Mouse (Mus musculus): Measurements from ENCODE around the gene Fam221a. TPM values are rescaled to one million over a fixed set of nuclear protein-coding genes. Genes with fewer than 3 reads are reported as not detected.

Fam221a gene
- polyA plus RNA-seq (2014; fragmentation: Nextera tagmentation; extraction: Ambion mirVana), result 3.6 and 7.3 TPM in 2 replicates

DNA sequence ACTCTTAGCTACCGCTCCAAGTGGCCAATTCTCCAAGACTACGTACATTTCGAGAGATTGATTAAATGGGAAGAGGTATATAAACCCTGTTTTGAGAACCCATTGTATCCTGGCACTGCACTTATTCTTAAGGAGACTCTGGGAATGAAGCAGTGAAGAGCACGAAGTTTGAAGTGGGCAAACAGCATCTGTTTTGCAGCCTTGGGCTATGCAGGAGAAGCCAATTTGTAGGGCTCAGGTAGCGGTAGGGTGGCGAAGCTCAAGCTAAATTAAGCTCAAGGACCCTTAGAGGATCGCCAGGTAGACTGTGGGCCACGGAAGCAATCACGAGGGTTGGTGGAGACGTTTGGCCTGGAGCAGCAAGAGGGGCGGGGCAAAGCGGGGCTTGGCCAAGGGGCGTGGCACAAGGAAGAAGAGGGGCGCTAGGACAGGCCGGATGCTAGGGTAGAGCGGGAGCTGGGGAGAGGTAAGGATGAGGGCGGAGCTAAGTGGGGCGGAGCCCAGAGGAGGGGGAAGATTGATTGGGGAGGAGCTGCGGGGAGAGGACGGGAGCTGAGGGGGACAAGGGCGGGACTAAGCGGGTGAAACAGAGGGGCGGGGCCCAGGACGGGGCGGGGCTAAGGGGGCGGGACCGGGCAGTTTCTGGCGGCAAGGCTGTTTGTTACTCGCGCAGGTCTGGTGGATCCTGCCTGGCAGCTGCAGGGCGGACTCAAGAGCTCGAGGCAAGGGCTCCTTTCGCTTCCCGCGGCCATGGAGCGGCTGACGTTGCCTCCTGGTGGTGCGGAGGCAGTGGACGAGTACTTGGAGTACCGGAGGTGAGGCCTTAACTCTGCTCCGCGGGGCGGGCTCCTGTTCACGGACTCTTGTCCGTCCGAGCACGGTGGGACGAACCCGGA, at the start of gene Fam221a:
Gene Fam221a (plus strand): TSS at position 581 of the 896 bp plus-strand sequence.
- ATAC-seq (ENCODE audit: low read depth), result peak; percentile 97
- Histone ChIP-seq H3K27ac (ENCODE audit: low read depth, low read length) (no peak within 1 kb of the TSS), H3K4me3 (ENCODE audit: low read depth, low read length) (peak within 1 kb of the TSS; percentile 49), H3K36me3 (ENCODE audit: control insufficient read depth, insufficient read depth, low read length) (no peaks in the 10 kb centered on the region), H3K9ac (replicated peaks; ENCODE audit: low read depth, low read length) (peak within 1 kb of the TSS; percentile 62), H3K27me3 (ENCODE audit: control insufficient read depth, insufficient read depth, low read length) (no peaks in the 10 kb centered on the region), H3K9me3 (ENCODE audit: control insufficient read depth, low read length) (no peaks in the 10 kb centered on the region), H3K4me2 (ENCODE audit: low read depth, low read length) (peak within 1 kb of the TSS; percentile 85), H3K4me1 (ENCODE audit: control insufficient read depth, insufficient read depth, low read length) (peaks cover 5% of the 10 kb centered on the region; the same call in 1 of the 2 replicates)
- WGBS, result 3% methylated on average over 42 of the region's 49 CpGs

DNA sequence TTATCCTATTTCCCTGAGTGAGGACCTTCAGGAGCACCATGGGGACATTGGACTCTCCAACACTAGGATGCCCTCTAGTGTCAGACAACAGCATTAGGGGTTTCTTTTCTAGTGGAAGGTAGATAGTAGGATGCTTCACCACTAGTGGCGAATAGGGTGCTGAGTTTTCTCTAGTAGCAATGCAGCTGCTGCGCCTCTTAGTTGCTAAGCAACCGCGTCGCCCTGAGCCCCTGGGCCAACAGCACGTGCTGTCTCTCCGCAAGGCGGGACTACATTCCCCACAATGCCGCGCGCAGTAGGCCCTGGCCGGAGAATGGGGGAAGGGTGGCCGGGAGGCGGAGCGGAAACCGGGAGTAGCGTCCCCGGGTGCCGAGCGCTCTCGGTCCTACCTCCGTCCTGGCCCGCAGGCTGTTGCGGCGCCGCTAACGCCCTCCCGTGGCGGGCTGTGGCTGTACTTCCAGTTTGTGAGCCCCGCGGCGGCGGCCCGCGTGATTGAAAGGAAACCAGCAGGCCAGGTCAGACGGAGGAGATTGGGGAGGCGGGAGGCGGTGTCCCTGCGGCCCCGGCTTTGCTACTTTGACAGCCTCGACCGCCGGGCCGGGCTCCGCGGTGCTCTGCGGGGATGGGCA, 48.5 kb upstream of the Fam221a start, which contains the start of gene Ccdc126:
Gene Ccdc126 (plus strand): TSS at position 309 of the 629 bp plus-strand sequence.
- H3K4me1 ChIP-seq (ENCODE audit: control insufficient read depth, insufficient read depth, low read length), result 0 out of 2 replicates have a peak, but pooled peaks cover 3% of the 10 kb centered on the region
- H3K4me2 ChIP-seq (ENCODE audit: low read depth, low read length), result peak within 1 kb of the TSS; percentile 66
- under 1% methylated on average over 47 of the region's 47 CpGs for WGBS
- ATAC-seq (ENCODE audit: low read depth), result peak; percentile 100
- no peaks in the 10 kb centered on the region for H3K36me3 ChIP-seq (ENCODE audit: control insufficient read depth, insufficient read depth, low read length)
- H3K9ac ChIP-seq (replicated peaks; ENCODE audit: low read depth, low read length), result peak within 1 kb of the TSS; percentile 73
- H3K4me3 ChIP-seq (ENCODE audit: low read depth, low read length), result peak within 1 kb of the TSS; percentile 61
- peak within 1 kb of the TSS; percentile 87 for H3K27ac ChIP-seq (ENCODE audit: low read depth, low read length)
- no peaks in the 10 kb centered on the region for H3K27me3 ChIP-seq (ENCODE audit: control insufficient read depth, insufficient read depth, low read length)
- H3K9me3 ChIP-seq (ENCODE audit: control insufficient read depth, low read length), result no peaks in the 10 kb centered on the region

DNA sequence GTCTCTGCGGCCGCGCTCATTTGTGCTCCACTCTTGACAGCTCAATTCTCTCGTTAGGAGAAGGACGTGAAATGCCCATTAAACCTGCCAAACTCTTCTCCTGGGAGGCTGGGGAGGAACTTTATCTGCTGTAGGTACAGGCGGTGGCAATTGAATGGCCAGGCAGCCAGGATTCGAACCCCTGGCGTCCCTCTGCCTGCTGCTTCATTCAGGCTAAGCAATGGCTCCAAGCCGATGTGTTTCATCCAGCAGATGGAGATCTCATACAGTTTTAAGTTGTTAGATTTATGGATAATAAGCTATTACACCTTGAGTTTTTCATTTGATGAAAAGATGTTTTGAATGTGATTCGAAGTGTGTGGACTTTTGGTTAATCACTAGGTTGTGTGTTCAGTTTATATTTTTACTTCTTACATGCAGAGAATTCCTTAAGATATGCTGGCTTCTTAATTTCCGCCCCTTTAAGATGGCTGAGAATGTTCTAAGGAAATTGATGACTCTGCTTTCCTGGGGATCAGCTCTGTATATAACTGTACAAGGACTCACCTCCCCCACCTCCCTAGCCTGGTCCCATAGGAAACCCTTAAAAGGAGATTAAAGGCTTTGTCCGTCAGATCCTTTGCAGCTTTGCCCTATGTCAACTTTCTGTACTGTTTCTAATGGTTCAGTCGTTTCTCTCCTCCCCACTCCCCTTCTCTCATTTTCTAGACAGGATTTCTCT, 47.8 kb upstream of the Fam221a start:
- WGBS, result 13% methylated on average over 13 of the region's 13 CpGs
- no peaks in the 10 kb centered on the region for H3K27me3 ChIP-seq (ENCODE audit: control insufficient read depth, insufficient read depth, low read length)
- peak overlapping the region; percentile 61 for H3K4me3 ChIP-seq (ENCODE audit: low read depth, low read length)
- H3K36me3 ChIP-seq (ENCODE audit: control insufficient read depth, insufficient read depth, low read length), result no peaks in the 10 kb centered on the region
- ATAC-seq (ENCODE audit: low read depth), result peak; percentile 29; the same call in 1 of the 2 replicates
- peak overlapping the region; percentile 66 for H3K4me2 ChIP-seq (ENCODE audit: low read depth, low read length)
- 0 out of 2 replicates have a peak, but pooled peaks cover 3% of the 10 kb centered on the region for H3K4me1 ChIP-seq (ENCODE audit: control insufficient read depth, insufficient read depth, low read length)
- no peaks in the 10 kb centered on the region for H3K9me3 ChIP-seq (ENCODE audit: control insufficient read depth, low read length)
- H3K27ac ChIP-seq (ENCODE audit: low read depth, low read length), result peak overlapping the region; percentile 87
- H3K9ac ChIP-seq (replicated peaks; ENCODE audit: low read depth, low read length), result peak overlapping the region; percentile 73

DNA sequence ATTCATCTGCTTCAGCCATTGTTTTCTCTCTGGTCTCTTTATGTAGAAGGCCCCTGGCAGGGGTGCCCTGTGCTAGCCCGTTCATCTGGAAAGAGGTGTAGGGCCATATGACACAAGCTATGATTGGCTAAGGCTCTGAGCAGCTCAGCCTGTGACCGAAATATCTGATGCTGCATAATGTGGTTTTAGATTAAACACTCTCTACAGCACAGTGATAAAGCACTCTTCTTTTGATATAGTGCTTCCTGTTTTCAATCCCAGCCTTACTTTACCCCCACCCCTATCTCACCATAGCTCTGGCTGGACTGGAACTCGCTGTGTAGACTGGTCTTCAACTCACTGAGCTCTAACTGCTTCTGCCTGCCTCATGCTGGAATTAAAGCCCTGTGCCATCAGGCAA, 46.2 kb upstream of the Fam221a start:
- 83% methylated on average over 3 of the region's 3 CpGs for WGBS
- Histone ChIP-seq H3K9me3 (ENCODE audit: control insufficient read depth, low read length) (no peaks in the 10 kb centered on the region), H3K9ac (replicated peaks; ENCODE audit: low read depth, low read length) (no peak overlapping the region), H3K36me3 (ENCODE audit: control insufficient read depth, insufficient read depth, low read length) (no peaks in the 10 kb centered on the region), H3K4me1 (ENCODE audit: control insufficient read depth, insufficient read depth, low read length) (0 out of 2 replicates have a peak, but pooled peaks cover 3% of the 10 kb centered on the region), H3K27ac (ENCODE audit: low read depth, low read length) (no peak overlapping the region), H3K4me2 (ENCODE audit: low read depth, low read length) (no peak overlapping the region), H3K27me3 (ENCODE audit: control insufficient read depth, insufficient read depth, low read length) (no peaks in the 10 kb centered on the region), H3K4me3 (ENCODE audit: low read depth, low read length) (no peak overlapping the region)
- ATAC-seq (ENCODE audit: low read depth), result no peak

DNA sequence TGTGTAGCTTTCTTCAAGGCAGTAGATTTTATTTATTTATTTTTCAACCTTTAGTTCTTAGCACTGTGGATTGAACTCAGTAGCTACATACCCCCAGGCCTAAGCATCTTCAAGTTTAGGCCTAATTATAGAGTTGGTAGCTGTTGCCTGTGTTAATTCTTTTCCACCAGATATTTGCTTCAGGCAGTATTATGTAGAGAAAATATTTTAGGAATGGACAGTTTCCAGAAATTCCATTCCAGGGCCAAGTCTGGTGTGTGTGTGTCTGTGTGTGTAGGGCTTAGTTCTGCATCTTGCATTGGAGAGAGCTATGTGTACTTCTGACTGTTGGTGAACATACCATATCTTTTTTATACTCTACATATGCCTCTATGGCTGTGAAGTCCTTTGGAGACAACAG, 45.5 kb upstream of the Fam221a start:
- Histone ChIP-seq H3K9me3 (ENCODE audit: control insufficient read depth, low read length) (no peaks in the 10 kb centered on the region), H3K36me3 (ENCODE audit: control insufficient read depth, insufficient read depth, low read length) (no peaks in the 10 kb centered on the region), H3K27ac (ENCODE audit: low read depth, low read length) (no peak overlapping the region), H3K4me2 (ENCODE audit: low read depth, low read length) (no peak overlapping the region), H3K4me3 (ENCODE audit: low read depth, low read length) (no peak overlapping the region), H3K9ac (replicated peaks; ENCODE audit: low read depth, low read length) (no peak overlapping the region), H3K4me1 (ENCODE audit: control insufficient read depth, insufficient read depth, low read length) (0 out of 2 replicates have a peak, but pooled peaks cover 3% of the 10 kb centered on the region), H3K27me3 (ENCODE audit: control insufficient read depth, insufficient read depth, low read length) (no peaks in the 10 kb centered on the region)
- ATAC-seq (ENCODE audit: low read depth), result no peak

DNA sequence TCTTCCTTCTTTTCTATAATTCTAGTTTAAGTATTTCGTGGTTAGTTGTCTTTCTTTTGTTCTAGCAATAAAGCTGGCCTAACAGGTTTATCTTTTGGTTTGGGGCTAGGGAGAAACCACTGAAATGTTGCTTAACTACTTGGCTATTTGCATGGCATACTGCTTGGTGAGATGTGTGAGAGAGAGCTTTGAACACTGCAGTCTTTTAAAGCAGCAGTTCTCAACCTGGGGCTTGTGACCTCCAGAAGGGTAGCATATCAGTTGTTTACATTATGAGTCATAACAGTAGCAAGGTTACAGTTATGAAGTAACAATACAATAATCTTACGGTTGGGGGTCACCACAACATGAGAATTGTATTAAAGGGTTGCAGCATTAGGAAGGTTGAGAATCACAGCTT, 44.6 kb upstream of the Fam221a start:
- Histone ChIP-seq H3K4me1 (ENCODE audit: control insufficient read depth, insufficient read depth, low read length) (0 out of 2 replicates have a peak, but pooled peaks cover 3% of the 10 kb centered on the region), H3K4me3 (ENCODE audit: low read depth, low read length) (no peak overlapping the region), H3K27me3 (ENCODE audit: control insufficient read depth, insufficient read depth, low read length) (no peaks in the 10 kb centered on the region), H3K4me2 (ENCODE audit: low read depth, low read length) (no peak overlapping the region), H3K27ac (ENCODE audit: low read depth, low read length) (no peak overlapping the region), H3K36me3 (ENCODE audit: control insufficient read depth, insufficient read depth, low read length) (no peaks in the 10 kb centered on the region), H3K9ac (replicated peaks; ENCODE audit: low read depth, low read length) (no peak overlapping the region), H3K9me3 (ENCODE audit: control insufficient read depth, low read length) (no peaks in the 10 kb centered on the region)
- 71% methylated on average over 2 of the region's 2 CpGs for WGBS
- ATAC-seq (ENCODE audit: low read depth), result no peak

DNA sequence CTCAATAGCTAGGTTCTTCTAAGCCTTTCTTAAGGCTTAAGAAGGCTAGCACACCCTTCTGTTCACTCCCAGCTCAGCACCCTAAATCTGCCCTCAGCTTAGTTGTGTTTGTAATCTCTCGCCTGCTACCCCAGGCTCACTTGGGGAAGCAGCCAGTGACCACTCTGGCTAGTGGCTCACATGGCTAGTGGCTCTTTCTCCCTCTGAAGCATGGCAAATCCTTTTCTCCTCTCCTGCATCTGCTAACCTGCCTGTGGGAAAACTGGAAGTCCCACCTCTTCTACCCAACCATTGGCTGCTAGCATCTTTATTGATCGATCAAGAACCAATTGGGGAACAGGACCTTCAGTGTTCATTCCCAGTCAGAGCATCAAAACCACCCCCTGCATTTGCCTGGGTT, 43.0 kb upstream of the Fam221a start:
- H3K4me1 ChIP-seq (ENCODE audit: control insufficient read depth, insufficient read depth, low read length), result 0 out of 2 replicates have a peak, but pooled peaks cover 3% of the 10 kb centered on the region
- H3K36me3 ChIP-seq (ENCODE audit: control insufficient read depth, insufficient read depth, low read length), result no peaks in the 10 kb centered on the region
- ATAC-seq (ENCODE audit: low read depth), result no peak
- H3K9me3 ChIP-seq (ENCODE audit: control insufficient read depth, low read length), result no peaks in the 10 kb centered on the region
- H3K27me3 ChIP-seq (ENCODE audit: control insufficient read depth, insufficient read depth, low read length), result no peaks in the 10 kb centered on the region
- 75% methylated on average over 2 of the region's 2 CpGs for WGBS
- no peak overlapping the region for H3K4me3 ChIP-seq (ENCODE audit: low read depth, low read length)
- H3K9ac ChIP-seq (replicated peaks; ENCODE audit: low read depth, low read length), result no peak overlapping the region
- no peak overlapping the region for H3K27ac ChIP-seq (ENCODE audit: low read depth, low read length)
- H3K4me2 ChIP-seq (ENCODE audit: low read depth, low read length), result no peak overlapping the region

DNA sequence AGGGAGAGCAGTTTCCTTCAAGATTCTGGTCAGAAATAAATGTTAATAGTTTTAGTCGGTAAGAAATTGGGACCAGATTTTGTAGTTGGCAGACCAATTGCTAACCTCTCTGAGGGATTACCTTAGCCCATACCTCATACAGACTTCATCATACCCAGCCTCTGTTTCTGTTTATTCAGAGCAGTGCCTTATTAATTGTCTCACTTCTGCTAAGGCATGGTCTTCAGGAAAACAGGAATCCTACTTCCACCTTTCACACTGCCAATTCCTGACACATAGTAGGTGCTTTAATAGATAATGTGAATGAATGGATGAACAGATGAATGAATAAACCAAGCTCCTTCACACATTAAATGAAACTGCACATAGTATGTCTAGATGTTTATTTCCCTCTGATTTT, 42.2 kb upstream of the Fam221a start:
- no peaks in the 10 kb centered on the region for H3K4me1 ChIP-seq (ENCODE audit: control insufficient read depth, insufficient read depth, low read length)
- H3K4me2 ChIP-seq (ENCODE audit: low read depth, low read length), result no peak overlapping the region
- H3K36me3 ChIP-seq (ENCODE audit: control insufficient read depth, insufficient read depth, low read length), result no peaks in the 10 kb centered on the region
- H3K27me3 ChIP-seq (ENCODE audit: control insufficient read depth, insufficient read depth, low read length), result no peaks in the 10 kb centered on the region
- no peak overlapping the region for H3K4me3 ChIP-seq (ENCODE audit: low read depth, low read length)
- 67% methylated on average over 1 of the region's 1 CpGs for WGBS
- no peaks in the 10 kb centered on the region for H3K9me3 ChIP-seq (ENCODE audit: control insufficient read depth, low read length)
- H3K9ac ChIP-seq (replicated peaks; ENCODE audit: low read depth, low read length), result no peak overlapping the region
- no peak overlapping the region for H3K27ac ChIP-seq (ENCODE audit: low read depth, low read length)
- no peak for ATAC-seq (ENCODE audit: low read depth)

All from neural tube, embryonic 14.5 days (tissue).